Comparison of ENCODE assay signal across 8 mouse cellular contexts in genomic region chr8:121104049-121104818, GRCm38 (mm10). TPM values are rescaled to one million over a fixed set of nuclear protein-coding genes. Genes with fewer than 3 reads are reported as not detected.
A peak's percentile ranks its signal among the peaks of the same experiment; 100 is the strongest.
DNase-seq lines count a peak whose midpoint lies in the region; ATAC-seq and TF ChIP-seq lines count a peak whose summit lies in the region.

No protein-coding gene starts in this region.

- intact Hi-C loops in gastrocnemius, postnatal 14 days (cut with DNase I; ENCODE audit: low total_unique reads): no loop called here

- no peaks in the 10 kb centered on the region for H3K9me3 ChIP-seq in limb, embryonic 10.5 days (replicated peaks)

- no peaks in the 10 kb centered on the region for H3K36me3 ChIP-seq in kidney, adult 2 months (ENCODE audit: control insufficient read depth, insufficient read depth, low read length)
- H3K36me3 ChIP-seq in limb, embryonic 10.5 days: peaks cover 73% of the 10 kb centered on the region

- peak; percentile 66 for DNase-seq in 416B (ENCODE audit: low read depth)
- DNase-seq in T-cell, adult 2 months (ENCODE audit: low spot score): peak; percentile 61
- peak; percentile 85 to 87 for DNase-seq in cerebellum, postnatal 4 days (ENCODE audit: low spot score in 2 of 2)
- DNase-seq in gastrocnemius, postnatal 14 days: peak; percentile 78
- peak; percentile 66 for DNase-seq in kidney, adult 2 months
- peak; percentile 94 for DNase-seq in limb, embryonic 10.5 days (ENCODE audit: low spot score)
- peak; percentile 77 for DNase-seq in thymus, postnatal 0 days (ENCODE audit: low spot score)

- no peaks in the 10 kb centered on the region; the same call in 1 of the 2 replicates for H3K4me1 ChIP-seq in kidney, adult 2 months (ENCODE audit: control insufficient read depth, insufficient read depth, low read length)
- peaks cover 32% of the 10 kb centered on the region for H3K4me1 ChIP-seq in limb, embryonic 10.5 days

- no peak overlapping the region for H3K27ac ChIP-seq in kidney, adult 2 months (ENCODE audit: insufficient read depth, low read depth, low read length)
- H3K27ac ChIP-seq in limb, embryonic 10.5 days: no peak overlapping the region

- TF ChIP-seq CTCF in kidney, adult 2 months (conservative IDR thresholded peaks at IDR 0.05; ENCODE audit: insufficient read depth, insufficient read length, low read depth, low read length): peak; percentile 92

- peak; percentile 27; the same call in 1 of the 2 replicates for ATAC-seq in neutrophil, adult 5-6 weeks (ENCODE audit: extremely low read depth, insufficient number of reproducible peaks, low FRiP score, poor library complexity, severe bottlenecking)

- no peak for TF ChIP-seq POLR2A in kidney, adult 2 months (IDR thresholded peaks at IDR 0.05; ENCODE audit: low read depth, low read length)

- H3K4me3 ChIP-seq in kidney, adult 2 months (ENCODE audit: insufficient read depth, low read depth, low read length): no peak overlapping the region
- no peak overlapping the region for H3K4me3 ChIP-seq in limb, embryonic 10.5 days

- WGBS in kidney, adult 2 months: 54% methylated on average over 17 of the region's 17 CpGs
- 50% methylated on average over 17 of the region's 17 CpGs for WGBS in limb, embryonic 10.5 days

- no peaks in the 10 kb centered on the region for H3K27me3 ChIP-seq in kidney, adult 2 months (replicated peaks; ENCODE audit: control insufficient read depth, insufficient read depth, low read length)
- no peaks in the 10 kb centered on the region for H3K27me3 ChIP-seq in limb, embryonic 10.5 days (ENCODE audit: low read depth, poor library complexity, severe bottlenecking)

RNA-seq across cellular contexts. Expression of gene Mthfsd, which starts 4.0 kb away (rescaled TPM):
- total RNA-seq in gastrocnemius, postnatal 14 days (2021): 10 to 100 TPM; 12.5 to 13.0 TPM
- polyA plus RNA-seq in kidney, adult 2 months (2012; rRNA removed): 44.3 and 51.4 TPM in 2 replicates
- polyA plus RNA-seq in limb, embryonic 10.5 days (2016; fragmentation: Nextera tagmentation; extraction: Ambion mirVana): 58.5 and 67.6 TPM in 2 replicates
- 13.0 and 18.5 TPM in 2 replicates for total RNA-seq in neutrophil, adult 5-6 weeks (2017)
- polyA plus RNA-seq in thymus, postnatal 0 days (2015; fragmentation: Nextera tagmentation; extraction: Ambion mirVana): 36.4 and 37.1 TPM in 2 replicates

RNA-seq across cellular contexts. Expression of gene Foxc2, which starts 11.7 kb away (rescaled TPM):
- under 1 TPM; 0.33 to 0.45 TPM for total RNA-seq in gastrocnemius, postnatal 14 days (2021)
- 5.8 and 7.4 TPM in 2 replicates for polyA plus RNA-seq in kidney, adult 2 months (2012; rRNA removed)
- 2.3 and 3.3 TPM in 2 replicates for polyA plus RNA-seq in limb, embryonic 10.5 days (2016; fragmentation: Nextera tagmentation; extraction: Ambion mirVana)
- total RNA-seq in neutrophil, adult 5-6 weeks (2017): not detected in 2 replicates
- polyA plus RNA-seq in thymus, postnatal 0 days (2015; fragmentation: Nextera tagmentation; extraction: Ambion mirVana): 0.31 and 0.39 TPM in 2 replicates

RNA-seq across cellular contexts. Expression of gene Foxf1, which starts 20.0 kb away (rescaled TPM):
- total RNA-seq in gastrocnemius, postnatal 14 days (2021): under 1 TPM; 0.14 to 0.18 TPM
- polyA plus RNA-seq in kidney, adult 2 months (2012; rRNA removed): 0.52 and 0.69 TPM in 2 replicates
- polyA plus RNA-seq in limb, embryonic 10.5 days (2016; fragmentation: Nextera tagmentation; extraction: Ambion mirVana): 0.48 and 4.4 TPM in 2 replicates
- not detected in 2 replicates for total RNA-seq in neutrophil, adult 5-6 weeks (2017)
- 0.12 and 0.16 TPM in 2 replicates for polyA plus RNA-seq in thymus, postnatal 0 days (2015; fragmentation: Nextera tagmentation; extraction: Ambion mirVana)

RNA-seq across cellular contexts. Expression of gene Foxl1, which starts 23.5 kb away (rescaled TPM):
- total RNA-seq in gastrocnemius, postnatal 14 days (2021): under 1 TPM in 1 of 2 experiments, not detected in 1; 0.10 TPM
- 0.75 and 1.2 TPM in 2 replicates for polyA plus RNA-seq in kidney, adult 2 months (2012; rRNA removed)
- polyA plus RNA-seq in limb, embryonic 10.5 days (2016; fragmentation: Nextera tagmentation; extraction: Ambion mirVana): 0.13 and 0.15 TPM in 2 replicates
- total RNA-seq in neutrophil, adult 5-6 weeks (2017): not detected in 2 replicates
- polyA plus RNA-seq in thymus, postnatal 0 days (2015; fragmentation: Nextera tagmentation; extraction: Ambion mirVana): 0.10 and 0.12 TPM in 2 replicates
